Mouse (Mus musculus) CH12.LX (cell line): ENCODE results near the gene Tnfrsf18. TPM values are rescaled to one million over a fixed set of nuclear protein-coding genes. Genes with fewer than 3 reads are reported as not detected.

ENCODE experiments used
- DNase-seq: peaks from one replicate; pipeline ENCODE4 v3.0.0-alpha.2; 2013; ENCODE audit errors: extremely low read depth
- H3K27ac ChIP-seq: 2 replicates; pipeline ENCODE4 v1.5.1; 2012; ENCODE audit warnings: low read depth, mild to moderate bottlenecking, control low read depth, moderate library complexity; ENCODE audit not compliant: insufficient read depth
- H3K27me3 ChIP-seq: replicated peaks from 2 replicates; pipeline ENCODE3; 2012; ENCODE audit warnings: inconsistent platforms
- H3K36me3 ChIP-seq, 2 experiments: replicated peaks in 1 of 2; 2 replicates each; pipeline versions ENCODE3 to v1.6.1; 2012; ENCODE audit warnings: inconsistent platforms in 1 of 2, low read length in 1 of 2, mild to moderate bottlenecking in 1 of 2, mixed read lengths in 1 of 2, moderate library complexity in 1 of 2; ENCODE audit not compliant: control insufficient read depth in 1 of 2, insufficient read depth in 1 of 2
- H3K4me1 ChIP-seq, 2 experiments: 2 replicates each; pipeline ENCODE4 v1.6.1; 2012; ENCODE audit warnings: inconsistent platforms in 1 of 2, moderate library complexity in 1 of 2; ENCODE audit not compliant: insufficient read depth in 2 of 2, control insufficient read depth in 1 of 2
- H3K4me2 ChIP-seq: 2 replicates; pipeline ENCODE4 v1.6.1; 2012; ENCODE audit warnings: low read depth, mild to moderate bottlenecking, control low read depth; ENCODE audit not compliant: poor library complexity, insufficient read depth, severe bottlenecking
- H3K4me3 ChIP-seq, 3 experiments: fragments of 150-350 bp in 1 of 3; sonication (generic) in 1 of 3; replicated peaks in 1 of 3; 2 replicates each; pipeline versions ENCODE3 to v1.5.1; 2011 to 2012; ENCODE audit warnings: low read depth in 2 of 3, low read length in 2 of 3, mild to moderate bottlenecking in 2 of 3, moderate library complexity in 2 of 3, control low read depth in 1 of 3, improper control_type of control experiment in 1 of 3, inconsistent platforms in 1 of 3, mixed read lengths in 1 of 3; ENCODE audit not compliant: poor library complexity in 1 of 3
- H3K79me2 ChIP-seq: replicated peaks from 2 replicates; pipeline ENCODE4 v1.6.1; 2012; ENCODE audit warnings: mild to moderate bottlenecking, moderate library complexity; ENCODE audit not compliant: control insufficient read depth, poor library complexity, insufficient read depth, severe bottlenecking; ENCODE audit errors: extremely low read depth
- H3K9ac ChIP-seq: 2 replicates; pipeline ENCODE4 v1.6.1; 2012; ENCODE audit warnings: low read depth, mild to moderate bottlenecking, control low read depth, moderate library complexity; ENCODE audit not compliant: insufficient read depth
- H3K9me3 ChIP-seq: replicated peaks from 2 replicates; pipeline ENCODE3; 2012; ENCODE audit warnings: low read length, inconsistent platforms, mixed read lengths
- BHLHE40 ChIP-seq: IDR thresholded peaks from 2 replicates; pipeline ENCODE4 v1.6.1; 2011; ENCODE audit warnings: mild to moderate bottlenecking, low read depth, low read length, improper control_type of control experiment
- CHD1 ChIP-seq: IDR thresholded peaks from 2 replicates; pipeline ENCODE4 v1.6.1; 2012; ENCODE audit warnings: low read depth, low read length, improper control_type of control experiment, inconsistent platforms
- CHD2 ChIP-seq: IDR thresholded peaks from 2 replicates; pipeline ENCODE4 v1.6.1; 2011; ENCODE audit warnings: low read length, improper control_type of control experiment
- CTCF ChIP-seq, 2 experiments: IDR thresholded peaks in 1 of 2; conservative IDR thresholded peaks in 1 of 2; 2 replicates each; pipeline ENCODE4 v1.5.1; 2011 to 2012; ENCODE audit warnings: low read depth in 2 of 2, low read length in 2 of 2, improper control_type of control experiment in 1 of 2, inconsistent platforms in 1 of 2, mild to moderate bottlenecking in 1 of 2, moderate library complexity in 1 of 2
- E2F4 ChIP-seq: IDR thresholded peaks from 2 replicates; pipeline ENCODE4 v1.6.1; 2011; ENCODE audit warnings: low read depth, low read length, improper control_type of control experiment; ENCODE audit not compliant: insufficient replicate concordance
- ELF1 ChIP-seq: IDR thresholded peaks from 2 replicates; pipeline ENCODE4 v1.6.1; 2014; ENCODE audit warnings: low read depth, mild to moderate bottlenecking, inconsistent platforms, low read length, improper control_type of control experiment
- EP300 ChIP-seq: IDR thresholded peaks from 2 replicates; pipeline ENCODE4 v1.6.1; 2011; ENCODE audit warnings: low read length, improper control_type of control experiment
- GABPA ChIP-seq: IDR thresholded peaks from 2 replicates; pipeline ENCODE4 v1.6.1; 2012; ENCODE audit warnings: low read depth, low read length, improper control_type of control experiment, inconsistent platforms; ENCODE audit not compliant: insufficient replicate concordance
- HCFC1 ChIP-seq: IDR thresholded peaks from 2 replicates; pipeline ENCODE4 v1.6.1; 2012; ENCODE audit warnings: low read depth, mild to moderate bottlenecking, inconsistent platforms, low read length, improper control_type of control experiment
- IRF4 ChIP-seq: IDR thresholded peaks from 2 replicates; pipeline ENCODE4 v1.6.1; 2014; ENCODE audit warnings: low read depth, mild to moderate bottlenecking, inconsistent platforms, low read length, improper control_type of control experiment
- JUND ChIP-seq: conservative IDR thresholded peaks from 2 replicates; pipeline ENCODE4 v1.6.1; 2011; ENCODE audit warnings: low read depth, low read length, improper control_type of control experiment
- KAT2A ChIP-seq: IDR thresholded peaks from 2 replicates; pipeline ENCODE4 v1.6.1; 2012; ENCODE audit warnings: low read length, improper control_type of control experiment, inconsistent platforms; ENCODE audit not compliant: insufficient replicate concordance
- MAFK ChIP-seq: IDR thresholded peaks from 2 replicates; pipeline ENCODE4 v1.6.1; 2011; ENCODE audit warnings: low read length, improper control_type of control experiment; ENCODE audit not compliant: insufficient replicate concordance
- MAX ChIP-seq: IDR thresholded peaks from 2 replicates; pipeline ENCODE4 v1.6.1; 2011; ENCODE audit warnings: low read length, improper control_type of control experiment
- MEF2A ChIP-seq: IDR thresholded peaks from 2 replicates; pipeline ENCODE4 v1.6.1; 2014; ENCODE audit warnings: low read depth, mild to moderate bottlenecking, inconsistent platforms, low read length, improper control_type of control experiment, borderline replicate concordance
- MXI1 ChIP-seq: IDR thresholded peaks from 2 replicates; pipeline ENCODE4 v1.6.1; 2011; ENCODE audit warnings: mild to moderate bottlenecking, low read depth, low read length, improper control_type of control experiment
- NELFE ChIP-seq: IDR thresholded peaks from 2 replicates; pipeline ENCODE4 v1.6.1; 2011; ENCODE audit warnings: low read depth, low read length, improper control_type of control experiment
- NRF1 ChIP-seq: IDR thresholded peaks from 2 replicates; pipeline ENCODE4 v1.6.1; 2014; ENCODE audit warnings: low read depth, mild to moderate bottlenecking, inconsistent platforms, low read length, improper control_type of control experiment, moderate library complexity
- PAX5 ChIP-seq: IDR thresholded peaks from 2 replicates; pipeline ENCODE4 v1.6.1; 2012; ENCODE audit warnings: low read length, inconsistent platforms, mixed read lengths
- POLR2A ChIP-seq: IDR thresholded peaks from 2 replicates; pipeline ENCODE4 v1.6.1; 2011; ENCODE audit warnings: low read depth, mild to moderate bottlenecking, improper control_type of control experiment, low read length
- POLR2AphosphoS2 ChIP-seq: IDR thresholded peaks from 2 replicates; pipeline ENCODE4 v1.6.1; 2011; ENCODE audit warnings: low read depth, low read length, improper control_type of control experiment
- RAD21 ChIP-seq: IDR thresholded peaks from 2 replicates; pipeline ENCODE4 v1.6.1; 2011; ENCODE audit warnings: low read depth, mild to moderate bottlenecking, low read length, improper control_type of control experiment, moderate library complexity
- RCOR1 ChIP-seq: conservative IDR thresholded peaks from 2 replicates; pipeline ENCODE4 v1.6.1; 2012; ENCODE audit warnings: low read depth, mild to moderate bottlenecking, inconsistent platforms, low read length, improper control_type of control experiment
- SIN3A ChIP-seq: IDR thresholded peaks from 2 replicates; pipeline ENCODE4 v1.6.1; 2012; ENCODE audit warnings: low read length, improper control_type of control experiment, inconsistent platforms
- SMC3 ChIP-seq: IDR thresholded peaks from 2 replicates; pipeline ENCODE4 v1.6.1; 2011; ENCODE audit warnings: low read depth, low read length, improper control_type of control experiment
- TBP ChIP-seq: conservative IDR thresholded peaks from 2 replicates; pipeline ENCODE4 v1.6.1; 2011; ENCODE audit warnings: low read depth, low read length, improper control_type of control experiment
- TCF12 ChIP-seq: IDR thresholded peaks from 2 replicates; pipeline ENCODE4 v1.6.1; 2014; ENCODE audit warnings: low read depth, mild to moderate bottlenecking, inconsistent platforms, low read length, improper control_type of control experiment
- UBTF ChIP-seq: IDR thresholded peaks from 2 replicates; pipeline ENCODE4 v1.6.1; 2012; ENCODE audit warnings: low read depth, mild to moderate bottlenecking, inconsistent platforms, low read length, improper control_type of control experiment, moderate library complexity
- USF1 ChIP-seq: IDR thresholded peaks from 2 replicates; pipeline ENCODE4 v1.6.1; 2014; ENCODE audit warnings: low read depth, mild to moderate bottlenecking, inconsistent platforms, low read length, improper control_type of control experiment
- USF2 ChIP-seq: conservative IDR thresholded peaks from 2 replicates; pipeline ENCODE4 v1.6.1; 2011; ENCODE audit warnings: low read depth, low read length, improper control_type of control experiment
- ZKSCAN1 ChIP-seq: IDR thresholded peaks from 2 replicates; pipeline ENCODE4 v1.6.1; 2012; ENCODE audit warnings: low read depth, inconsistent platforms, low read length, improper control_type of control experiment, borderline replicate concordance
- ZMIZ1 ChIP-seq: IDR thresholded peaks from 2 replicates; pipeline ENCODE4 v1.6.1; 2012; ENCODE audit warnings: low read depth, mild to moderate bottlenecking, inconsistent platforms, low read length, improper control_type of control experiment
- ZNF384 ChIP-seq: IDR thresholded peaks from 2 replicates; pipeline ENCODE4 v1.6.1; 2012; ENCODE audit warnings: low read depth, low read length, improper control_type of control experiment, inconsistent platforms
- dilution Hi-C: fragments of 300-500 bp; cut with MboI; formaldehyde crosslinking; loops from 2 replicates; pipeline ENCODE4 v1.14.3; 2020; ENCODE audit warnings: low sequenced_read_pairs; ENCODE audit not compliant: extremely low pct_unique_long_range_greater_than_20kb, extremely low pct_ligation_motif_present
- in situ Hi-C: fragments of 300-500 bp; cut with MboI; formaldehyde crosslinking; loops from 3 replicates; pipeline ENCODE4 v1.14.3; 2019; ENCODE audit warnings: low sequenced_read_pairs, low pct_ligation_motif_present, low pct_unique_long_range_greater_than_20kb, mixed read lengths
- polyA plus RNA-seq: library from polyadenylated mRNA; unstranded; fragments of >175 nt; gene quantifications from 2 replicates; pipeline ENCODE4 v1.2.1, GENCODE M21; 2012; ENCODE audit warnings: low read depth; ENCODE audit not compliant: insufficient read length
- total RNA-seq, 2 experiments: library from RNA; depleted of rRNA; stranded (reverse); fragments of 300-350 nt in 1 of 2; fragments of >200 nt in 1 of 2; gene quantifications; 2 replicates each; pipeline ENCODE4 v1.2.3; 2012 to 2014

Tnfrsf18 gene
- total and polyA plus RNA-seq, 3 experiments, result 48.4 to 76.1 (median 50.7) TPM

DNA sequence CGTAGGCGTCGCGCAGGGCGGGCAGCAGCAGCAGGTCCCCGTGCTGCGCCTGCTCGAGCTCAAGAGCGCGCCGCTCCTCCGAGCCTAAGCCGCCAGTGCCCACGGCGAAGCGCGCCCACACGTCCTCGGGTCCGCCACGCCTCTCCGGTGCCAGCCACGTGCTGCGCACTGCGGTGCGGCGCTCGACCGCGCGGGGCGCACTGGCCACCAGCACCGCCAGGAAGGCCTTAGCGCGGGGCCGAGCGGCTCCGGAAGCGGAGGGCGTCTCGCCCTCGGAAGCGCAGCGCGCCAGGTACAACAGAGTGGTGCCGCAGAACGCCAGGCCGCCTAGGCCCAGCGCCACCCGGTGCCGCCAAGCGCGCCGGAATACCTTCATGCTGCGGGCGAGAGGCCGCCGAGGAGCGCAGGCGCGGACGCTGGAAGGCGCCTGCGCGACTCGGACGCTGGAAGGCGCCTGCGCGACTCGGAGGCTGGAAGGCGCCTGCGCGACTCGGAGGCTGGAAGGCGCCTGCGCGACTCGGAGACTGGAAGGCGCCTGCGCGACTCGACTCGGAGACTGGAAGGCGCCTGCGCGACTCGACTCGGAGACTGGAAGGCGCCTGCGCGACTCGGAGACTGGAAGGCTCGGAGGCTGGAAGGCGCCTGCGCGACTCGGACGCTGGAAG is 33.6 kb upstream of the Tnfrsf18 start, which contains the start of the genes B3galt6 and Sdf4 (continued):
- TF ChIP-seq ELF1 (peak; percentile 71), TCF12 (peak; percentile 53; the same call in 1 of the 2 replicates), ZMIZ1 (peak; percentile 78; the same call in 1 of the 2 replicates), USF2 (no peak)

DNA sequence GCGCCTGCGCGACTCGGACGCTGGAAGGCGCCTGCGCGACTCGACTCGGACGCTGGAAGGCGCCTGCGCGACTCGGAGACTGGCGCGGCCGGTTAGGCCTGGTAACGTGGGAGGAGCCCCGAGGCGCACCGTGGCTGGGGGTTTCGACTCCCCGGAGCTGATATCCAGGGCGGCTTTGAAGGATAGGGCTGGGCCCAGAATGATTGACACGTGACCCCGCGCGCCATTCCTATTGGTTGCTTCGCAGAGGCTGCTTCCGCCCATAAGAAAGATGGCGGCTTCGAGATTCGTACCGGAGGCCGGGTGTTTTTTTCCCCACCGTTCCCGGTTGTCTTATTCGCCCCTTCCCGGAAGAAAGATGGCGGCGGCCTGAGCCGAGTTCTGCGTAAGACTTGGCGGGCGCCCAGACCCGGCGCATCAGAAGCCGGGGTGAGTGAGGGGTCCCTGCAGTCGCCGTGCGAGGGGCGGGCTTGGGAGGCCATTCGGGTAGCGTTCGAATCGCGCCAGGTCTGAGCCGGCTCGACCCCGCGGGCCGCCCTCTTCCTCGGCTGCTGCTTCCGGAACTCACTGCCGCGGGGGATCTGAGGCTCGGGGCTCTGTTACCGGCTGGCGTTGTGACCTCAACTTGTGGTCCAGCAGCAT is 32.9 kb upstream of the Tnfrsf18 start:
- H3K27me3 ChIP-seq, result no peaks in the 10 kb centered on the region
- in situ Hi-C loops, result no loop called here
- peaks cover 11 to 41% of the 10 kb centered on the region in 2 experiments for H3K4me1 ChIP-seq
- peak; percentile 32; the same call in 1 of the 2 replicates for TF ChIP-seq BHLHE40
- no peak for TF ChIP-seq EP300
- no peak for TF ChIP-seq SMC3
- TF ChIP-seq POLR2A, result peak; percentile 73
- TF ChIP-seq CHD2, result 0 out of 2 replicates have a peak, but pooled peaks have one; percentile 18
- peak; percentile 34; the same call in 1 of the 2 replicates for TF ChIP-seq SIN3A
- peak; percentile 100 for TF ChIP-seq ELF1
- no peak for TF ChIP-seq POLR2AphosphoS2
- TF ChIP-seq TBP, result peak; percentile 73
- peak; percentile 96 for TF ChIP-seq USF2
- TF ChIP-seq MAX, result peak; percentile 92
- TF ChIP-seq RCOR1, result no peak
- peak; percentile 86 for TF ChIP-seq UBTF
- TF ChIP-seq HCFC1, result peak; percentile 92
- peak; percentile 89 for TF ChIP-seq ZNF384
- TF ChIP-seq NELFE, result peak; percentile 46; the same call in 1 of the 2 replicates
- TF ChIP-seq MXI1, result no peak
- TF ChIP-seq GABPA, result no peak; the same call in 1 of the 2 replicates
- TF ChIP-seq ZKSCAN1, result no peak
- TF ChIP-seq CHD1, result no peak
- peak; percentile 84; the same call in 1 of the 2 replicates for TF ChIP-seq KAT2A
- peak; percentile 85; the same call in 1 of the 2 replicates for TF ChIP-seq TCF12
- TF ChIP-seq CTCF (conservative IDR thresholded peaks at IDR 0.05 in 1 of 2, IDR thresholded peaks at IDR 0.05 in 1 of 2; ENCODE audit: low read depth in 2 of 2, low read length in 2 of 2), result no peak
- no peak for TF ChIP-seq MAFK
- TF ChIP-seq PAX5, result no peak
- peak; percentile 78 for TF ChIP-seq NRF1
- TF ChIP-seq MEF2A, result no peak
- TF ChIP-seq RAD21, result no peak
- no peak for TF ChIP-seq JUND
- no peak for TF ChIP-seq ZMIZ1
- no peak for TF ChIP-seq E2F4
- TF ChIP-seq IRF4, result peak; percentile 53; the same call in 1 of the 2 replicates
- peak; percentile 98 for TF ChIP-seq USF1
- TF ChIP-seq, all 38 proteins: peak for 17
- peaks cover 19 to 44% of the 10 kb centered on the region in 2 experiments for H3K36me3 ChIP-seq
- H3K9ac ChIP-seq, result peak overlapping the region; percentile 84
- H3K9me3 ChIP-seq, result peaks cover 4% of the 10 kb centered on the region
- peaks cover 48% of the 10 kb centered on the region for H3K79me2 ChIP-seq
- dilution Hi-C loops, result no loop called here
- H3K4me2 ChIP-seq, result no peak overlapping the region
- H3K4me3 ChIP-seq, result peak overlapping the region; percentile 81 to 99 (median 89)
- H3K27ac ChIP-seq, result peak overlapping the region; percentile 85
- DNase-seq, result peak; percentile 93
